Mouse (Mus musculus) megakaryocyte, embryonic 14.5 days (primary cell): ENCODE results near the gene Tymp.

Experiments
- FLI1 ChIP-seq: IDR thresholded peaks from 2 replicates; pipeline ENCODE4 v1.6.1; 2012; ENCODE audit warnings: low read length, inconsistent platforms, mixed read lengths
- GATA1 ChIP-seq: IDR thresholded peaks from 3 replicates; pipeline ENCODE4 v1.6.1; 2012; ENCODE audit warnings: mixed read lengths, low read length, inconsistent platforms, borderline replicate concordance

DNA sequence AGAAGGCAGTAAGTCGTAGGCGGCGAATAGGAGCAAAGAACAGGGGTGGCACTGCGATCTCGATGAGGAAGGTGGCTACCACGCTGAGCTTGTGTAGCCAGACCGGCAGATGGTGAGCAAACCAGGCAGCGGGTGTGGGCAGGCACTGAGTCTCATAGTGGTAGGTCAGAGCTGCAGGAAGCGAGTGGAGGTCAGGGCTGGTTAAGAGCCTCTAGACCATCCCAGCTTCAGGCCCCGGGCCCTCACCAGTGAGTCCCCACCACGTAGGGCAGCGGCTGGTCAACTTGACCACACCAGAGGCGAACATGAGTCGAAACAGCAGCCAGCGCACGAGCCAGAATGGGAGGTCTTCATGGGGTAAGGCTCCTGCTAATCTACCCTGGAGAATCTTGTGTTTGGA lies 23.0 kb downstream of the Tymp start:
- no peak for TF ChIP-seq FLI1
- TF ChIP-seq GATA1: no peak
